Mouse (Mus musculus) thymus, postnatal 36 days (tissue): ENCODE measurements around the gene Dpp4.

Experiments
- DNase-seq, 2 experiments: peaks; one replicate each; pipeline ENCODE4 v3.0.0; 2022; ENCODE audit warnings: mixed read lengths in 2 of 2

Dpp4 gene

GRCm38 (mm10) chr2:62357259-62357658 is 54.8 kb downstream of the Dpp4 start:
- no peak for DNase-seq

DNA sequence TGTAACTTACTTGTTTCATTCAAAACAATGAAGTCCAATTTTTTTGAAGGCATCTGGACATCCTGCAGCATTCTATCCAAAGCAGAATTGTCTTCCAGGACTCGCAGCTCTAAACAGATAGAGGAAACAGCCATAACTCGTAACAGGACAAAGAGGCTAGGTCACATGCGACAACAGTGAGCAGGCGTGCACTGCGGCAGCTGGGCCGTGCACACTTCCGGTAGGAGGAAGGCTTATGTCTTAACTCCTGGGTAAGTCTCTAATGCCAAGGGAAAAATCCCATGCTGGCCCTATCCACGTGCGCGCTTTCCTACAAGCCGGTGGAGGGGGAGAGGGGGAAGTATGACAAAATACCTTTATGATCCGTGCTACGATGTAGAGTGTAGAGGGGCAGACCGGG is 55.4 kb downstream of the Dpp4 start:
- no peak for DNase-seq

DNA sequence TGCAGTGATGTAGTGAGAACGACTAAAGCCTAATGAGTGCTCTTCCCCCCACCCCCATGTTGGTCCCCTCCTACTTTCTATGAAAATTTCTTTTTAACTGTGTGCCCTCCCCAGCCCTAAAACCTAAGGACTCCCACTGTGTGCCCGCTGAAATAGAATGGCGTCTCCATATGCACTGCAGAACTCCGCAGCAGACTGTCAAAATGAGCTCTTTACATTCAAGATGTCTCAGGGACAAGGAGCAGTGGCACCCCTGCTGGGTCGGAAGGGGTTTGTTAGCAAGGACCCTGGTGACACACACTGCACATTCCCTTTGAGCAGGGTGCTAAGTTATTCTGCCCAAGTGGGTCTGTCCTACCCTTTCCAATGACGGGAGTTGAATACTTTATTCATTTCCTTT is 56.3 kb downstream of the Dpp4 start:
- DNase-seq, result no peak

- peak in 1 of 2 experiments; percentile 14 for DNase-seq
Observed at GRCm38 (mm10) chr2:62352035-62352434, 60.0 kb downstream of the Dpp4 start.

- no peak for DNase-seq
Observed at GRCm38 (mm10) chr2:62347762-62348161, 64.3 kb downstream of the Dpp4 start.

DNA sequence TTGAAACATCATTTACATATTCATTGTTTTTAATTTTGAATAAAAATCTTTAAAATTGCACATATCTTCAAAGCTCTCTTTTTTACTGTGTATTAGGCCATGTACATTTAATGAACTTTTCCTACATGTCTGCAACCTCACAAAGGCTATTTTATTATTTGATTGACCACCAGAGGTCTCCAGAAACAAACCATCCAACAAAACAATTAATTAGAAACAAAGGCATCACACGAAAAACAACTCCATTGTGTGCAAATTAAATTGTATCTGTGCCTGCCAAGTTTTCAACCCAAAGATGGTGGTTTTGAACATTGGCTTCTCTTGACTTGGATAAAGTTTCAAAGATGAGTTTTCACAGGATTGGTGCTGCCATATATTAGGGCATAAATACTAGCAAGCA is 65.3 kb downstream of the Dpp4 start:
- DNase-seq, result no peak

DNA sequence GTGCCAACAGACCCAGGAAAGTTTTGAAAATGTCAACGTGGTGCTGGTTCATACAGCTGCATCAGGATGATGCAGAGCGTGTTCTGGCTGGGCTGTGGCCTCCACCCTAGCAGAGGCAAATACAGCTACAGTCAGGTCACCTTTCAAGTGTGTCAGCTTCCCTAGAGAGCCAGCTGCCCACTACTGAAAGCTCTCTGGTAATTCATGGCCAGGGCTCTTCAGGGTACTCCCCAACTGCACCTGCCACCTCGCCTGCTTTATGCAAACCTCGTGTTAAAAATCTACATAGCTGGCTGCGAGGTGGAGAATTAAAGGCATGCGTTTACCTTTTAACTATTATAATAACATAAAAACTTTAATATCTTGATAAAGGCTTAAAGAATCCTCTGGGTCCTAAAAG is 67.7 kb downstream of the Dpp4 start:
- DNase-seq, result no peak

DNA sequence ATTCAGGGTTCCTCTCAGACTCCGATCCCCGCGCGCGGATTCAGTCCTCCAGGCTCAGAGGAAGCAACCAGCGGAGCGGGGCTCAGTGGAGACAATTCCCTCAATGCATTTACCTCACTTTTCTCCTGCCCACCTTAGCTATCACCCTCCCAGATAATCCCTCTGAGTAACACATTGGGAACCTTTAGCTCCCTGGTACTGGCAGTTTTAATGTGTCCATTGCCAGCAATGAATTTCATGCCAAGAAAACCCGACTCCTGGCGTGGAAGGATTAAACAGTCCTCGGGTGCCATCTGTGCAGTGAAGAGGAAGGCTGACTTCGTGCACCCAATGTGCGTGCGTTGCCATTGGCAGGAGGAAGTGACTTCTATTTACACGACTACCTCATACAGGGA is 70.3 kb downstream of the Dpp4 start:
- no peak for DNase-seq

- DNase-seq, result no peak
Observed at GRCm38 (mm10) chr2:62341061-62341733, 70.8 kb downstream of the Dpp4 start.

GRCm38 (mm10) chr2:62339222-62339944 is 72.6 kb downstream of the Dpp4 start:
- no peak for DNase-seq

GRCm38 (mm10) chr2:62337086-62337485 is 74.9 kb downstream of the Dpp4 start:
- no peak for DNase-seq

DNA sequence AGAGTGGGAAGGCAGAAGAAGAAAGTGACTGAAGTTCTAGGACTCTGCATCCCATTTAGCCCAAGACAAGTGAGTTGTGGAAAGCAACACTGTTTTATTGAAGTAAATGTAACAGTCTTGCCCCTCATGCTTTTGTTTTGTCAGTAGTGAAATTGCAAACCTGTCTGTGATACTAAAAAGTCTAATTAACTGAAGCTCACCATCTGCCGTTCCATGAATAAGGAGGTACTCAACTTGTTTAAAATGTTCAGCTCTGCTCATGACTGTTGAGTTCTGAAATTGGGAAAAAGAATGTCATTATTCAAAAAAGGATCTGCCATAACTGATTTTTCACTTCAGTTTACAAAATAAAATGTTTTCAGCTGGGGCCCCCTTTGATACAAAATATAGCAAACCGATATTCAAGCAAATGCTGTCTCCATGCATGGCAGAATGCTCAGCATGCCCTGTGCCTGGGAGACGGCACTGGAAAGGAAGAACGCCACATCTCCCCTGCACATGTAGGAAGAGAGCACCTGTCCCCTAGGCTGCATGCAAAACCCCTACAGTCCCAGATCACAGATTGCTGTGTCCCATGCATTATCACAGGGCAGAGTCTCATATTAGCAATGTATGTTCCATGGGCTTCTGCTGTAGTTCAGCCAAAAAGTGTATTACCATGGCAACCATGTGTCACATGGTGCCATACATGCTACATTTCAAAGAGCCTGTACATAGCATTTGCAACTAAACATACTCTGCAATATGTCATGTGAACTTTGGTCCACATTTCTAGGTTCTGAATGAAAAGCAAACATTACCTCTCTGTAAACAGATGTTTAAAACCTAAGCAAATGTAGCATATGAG is 77.4 kb downstream of the Dpp4 start:
- DNase-seq, result no peak

DNA sequence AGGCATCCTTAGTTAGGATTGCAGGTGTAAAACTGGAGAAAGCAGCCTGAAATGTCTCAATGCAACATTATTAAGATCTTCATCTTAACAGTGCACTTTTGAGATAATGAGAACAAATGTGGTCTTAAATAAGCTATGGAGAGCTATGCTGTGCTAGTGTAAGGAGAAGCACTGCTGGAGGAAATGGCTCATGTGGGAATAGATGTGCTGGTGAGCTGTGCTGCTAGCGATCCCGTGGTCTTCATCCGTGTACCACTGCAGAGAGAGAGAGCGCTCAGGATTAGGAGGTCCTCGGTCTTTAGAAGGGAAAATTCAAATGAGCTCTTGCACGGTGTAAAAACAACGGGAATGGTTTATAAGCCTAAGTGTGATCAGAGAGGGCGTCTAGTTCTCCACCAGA is 79.6 kb downstream of the Dpp4 start:
- no peak for DNase-seq

GRCm38 (mm10) chr2:62331913-62332312 is 80.1 kb downstream of the Dpp4 start:
- peak in 1 of 2 experiments; percentile 10 for DNase-seq

DNA sequence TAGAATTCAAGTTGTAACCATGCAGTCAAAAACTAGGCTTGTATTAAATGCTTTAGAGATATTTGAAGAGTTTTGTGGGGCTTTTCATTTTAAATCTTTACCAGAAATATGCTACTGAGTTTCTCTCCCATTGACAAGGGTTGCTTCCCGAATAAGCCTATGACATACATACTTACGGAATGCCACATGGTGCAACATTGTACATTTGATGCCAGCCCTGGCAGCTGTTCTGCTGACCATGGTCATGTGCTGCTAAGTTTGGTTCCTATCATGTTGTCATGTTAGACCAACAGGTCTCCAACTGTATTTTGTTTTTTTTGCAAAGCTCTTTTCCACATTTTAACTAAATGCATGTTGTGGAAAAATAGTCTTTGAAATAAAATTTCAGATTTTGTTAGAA is 86.6 kb downstream of the Dpp4 start:
- DNase-seq, result no peak

GRCm38 (mm10) chr2:62323078-62323637 is 88.9 kb downstream of the Dpp4 start:
- no peak for DNase-seq

GRCm38 (mm10) chr2:62319489-62319888 is 92.5 kb downstream of the Dpp4 start:
- no peak for DNase-seq

GRCm38 (mm10) chr2:62316930-62317329 is 95.1 kb downstream of the Dpp4 start:
- DNase-seq, result no peak

DNA sequence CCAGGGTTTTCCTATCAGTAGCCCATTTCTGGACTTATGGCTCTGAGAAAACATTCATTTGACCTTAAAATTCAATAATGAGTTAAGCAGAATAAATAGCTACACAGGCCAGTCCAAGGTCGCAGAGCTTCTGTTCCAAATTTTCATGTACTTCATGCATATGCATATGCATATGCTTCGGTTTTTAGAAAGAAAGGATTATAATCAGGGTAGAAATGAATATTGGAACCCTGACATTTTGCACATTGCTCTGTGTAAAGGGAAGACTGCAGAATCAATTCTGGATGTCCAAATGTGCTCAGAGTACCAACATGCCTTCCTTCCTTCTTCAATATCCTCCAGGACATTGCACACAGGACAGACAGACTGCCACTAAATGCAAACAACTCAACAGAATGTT is 104.6 kb downstream of the Dpp4 start:
- DNase-seq, result no peak

DNA sequence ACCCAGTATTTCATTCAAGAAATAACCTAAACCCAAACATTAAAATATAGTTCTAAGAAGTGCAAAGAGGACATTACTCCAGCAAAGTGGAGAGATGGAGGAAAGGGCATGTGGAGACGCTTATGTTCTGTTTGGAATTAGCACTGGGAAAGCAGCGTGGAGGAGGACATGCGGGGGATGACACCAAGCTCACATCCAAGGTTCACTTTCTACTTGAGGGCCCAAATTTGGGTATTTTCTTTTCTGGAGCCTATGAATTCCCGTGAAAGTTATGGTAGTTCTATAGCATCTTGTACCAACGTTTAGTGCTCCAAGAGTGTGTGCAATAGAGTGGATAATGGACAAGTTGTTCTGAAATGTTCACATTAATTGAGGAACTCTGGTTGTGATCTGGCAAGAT is 105.1 kb downstream of the Dpp4 start:
- no peak for DNase-seq

GRCm38 (mm10) chr2:62301716-62302115 is 110.3 kb downstream of the Dpp4 start:
- no peak for DNase-seq

DNA sequence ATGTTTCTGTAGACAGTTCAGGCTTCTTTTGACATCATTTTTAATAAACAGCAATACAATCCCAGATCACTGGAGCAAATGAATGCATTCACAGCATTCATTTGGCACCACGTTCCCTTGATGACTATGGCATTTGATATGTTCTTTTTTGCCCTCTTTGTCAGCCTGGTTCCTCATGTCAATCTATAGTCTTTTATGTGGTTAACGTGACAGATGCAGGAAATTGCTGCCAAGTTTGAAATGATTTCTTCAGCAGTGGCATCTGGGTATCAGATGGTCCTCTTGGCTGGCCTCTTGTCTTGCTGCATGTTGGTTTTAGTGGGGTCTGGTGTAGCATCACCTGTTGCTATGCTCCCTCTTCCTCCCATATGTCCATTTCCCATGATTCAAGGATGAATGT is 118.2 kb downstream of the Dpp4 start:
- DNase-seq, result no peak

GRCm38 (mm10) chr2:62287532-62287931 is 124.5 kb downstream of the Dpp4 start:
- no peak for DNase-seq
